Mouse (Mus musculus) midbrain, embryonic 12.5 days (tissue): ENCODE results near the gene Sh3rf1. TPM values are rescaled to one million over a fixed set of nuclear protein-coding genes. Genes with fewer than 3 reads are reported as not detected.

Experiments used
- ATAC-seq: fragments of 200-750 bp; cut with Nextera tagmentation; 2 replicates; pipeline ENCODE4 v1.8.0; 2017; ENCODE audit warnings: low read depth, moderate TSS enrichment, moderate library complexity; ENCODE audit not compliant: low FRiP score
- H3K27ac ChIP-seq: fragments of 300-500 bp; sonication (generic); replicated peaks from 2 replicates; pipeline ENCODE4 v1.5.1; 2016; ENCODE audit warnings: mild to moderate bottlenecking
- H3K27me3 ChIP-seq: fragments of 300-500 bp; sonication (generic); 2 replicates; pipeline ENCODE4 v1.6.1; 2016; ENCODE audit warnings: mild to moderate bottlenecking
- H3K36me3 ChIP-seq: fragments of 300-500 bp; sonication (generic); 2 replicates; pipeline ENCODE4 v1.6.1; 2016
- H3K4me1 ChIP-seq: fragments of 300-500 bp; sonication (generic); 2 replicates; pipeline ENCODE4 v1.6.1; 2016
- H3K4me2 ChIP-seq: fragments of 300-500 bp; sonication (generic); replicated peaks from 2 replicates; pipeline ENCODE4 v1.6.1; 2016; ENCODE audit warnings: mild to moderate bottlenecking, moderate library complexity
- H3K4me3 ChIP-seq: fragments of 300-500 bp; sonication (generic); 2 replicates; pipeline ENCODE4 v1.5.1; 2016; ENCODE audit warnings: mild to moderate bottlenecking
- H3K9ac ChIP-seq: fragments of 300-500 bp; sonication (generic); replicated peaks from 2 replicates; pipeline ENCODE4 v1.6.1; 2016; ENCODE audit warnings: mild to moderate bottlenecking, moderate library complexity
- H3K9me3 ChIP-seq: fragments of 300-500 bp; sonication (generic); 2 replicates; pipeline ENCODE4 v1.6.1; 2016; ENCODE audit warnings: mild to moderate bottlenecking
- WGBS: fragments of 180-500 bp; shearing (Covaris S2); methylation state at CpG from one replicate; pipeline ENCODE4 v1.1.7; 2016; 5-methylcytosine and 5-hydroxymethylcytosine counted together
- polyA plus RNA-seq: library from polyadenylated mRNA; unstranded; fragments of >200 nt; fragmentation: Nextera tagmentation; extraction: Ambion mirVana; gene quantifications from 2 replicates; pipeline ENCODE4 v1.2.1, GENCODE M21; 2016

Gene Sh3rf1
- polyA plus RNA-seq, 1 experiment from 2014 or later = 22.0 TPM

DNA sequence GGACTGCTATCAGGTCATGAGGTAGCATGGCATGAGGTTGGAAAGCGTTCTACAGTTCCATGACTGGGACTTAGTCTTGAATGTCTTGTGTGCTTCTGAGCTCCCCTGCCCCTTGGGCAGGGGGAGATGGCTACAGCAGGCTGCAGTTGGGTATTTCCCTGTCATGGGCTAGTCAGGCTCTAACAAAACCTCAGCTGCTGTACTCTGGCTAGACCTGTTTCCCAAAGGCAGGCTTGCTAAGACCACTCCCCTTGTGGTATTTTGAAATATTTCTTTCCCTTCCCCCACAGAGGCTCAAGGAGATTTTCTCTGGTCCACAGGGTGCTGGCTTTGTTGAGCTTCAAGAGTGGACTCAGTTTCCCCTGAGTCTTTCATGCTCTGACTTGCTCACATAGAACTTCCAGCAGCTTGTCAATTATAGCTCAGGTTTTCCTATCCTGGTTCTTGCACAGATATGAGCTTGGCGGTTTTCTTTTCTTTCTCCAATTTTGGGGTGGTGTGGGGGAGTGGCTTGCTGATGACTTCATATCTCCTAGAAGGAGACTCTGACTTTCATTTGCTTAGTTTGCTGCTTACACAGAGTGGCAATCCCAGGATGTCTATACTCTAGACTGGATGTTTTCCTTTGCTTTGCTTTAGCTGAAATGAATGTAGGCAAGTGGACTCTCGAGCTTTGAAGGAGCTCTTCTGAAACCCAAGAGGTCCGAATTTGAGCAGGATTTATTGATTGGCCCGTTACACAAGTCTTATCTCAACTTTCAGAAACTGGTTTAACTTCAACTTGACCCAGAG is 20.4 kb upstream of the Sh3rf1 start:
- Histone ChIP-seq H3K36me3 (no peaks in the 10 kb centered on the region), H3K27ac (no peak overlapping the region), H3K4me1 (no peaks in the 10 kb centered on the region; the same call in 1 of the 2 replicates), H3K9ac (no peak overlapping the region), H3K4me3 (no peak overlapping the region), H3K4me2 (no peak overlapping the region), H3K27me3 (no peaks in the 10 kb centered on the region), H3K9me3 (no peaks in the 10 kb centered on the region)
- no peak for ATAC-seq
- 86% methylated on average over 5 of the region's 5 CpGs for WGBS

DNA sequence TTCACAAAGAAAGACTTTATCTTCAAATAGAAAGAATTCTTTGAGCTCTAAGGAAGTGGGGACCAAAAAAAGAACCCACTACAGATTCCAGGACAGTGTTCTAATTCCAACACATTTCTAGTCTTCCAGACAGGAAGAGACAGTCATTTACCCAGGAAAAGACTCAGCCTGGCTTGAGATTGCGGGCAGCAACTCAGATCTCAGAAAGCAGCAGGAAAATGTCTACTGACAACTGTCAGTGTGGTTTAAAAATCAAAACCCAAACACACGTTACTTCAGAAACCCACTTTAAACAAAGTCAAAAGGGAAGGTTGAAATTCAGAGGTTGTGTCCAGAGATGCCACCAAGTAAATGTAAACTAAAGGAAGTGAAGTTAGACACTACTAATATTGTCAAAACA is 16.8 kb upstream of the Sh3rf1 start:
- no peak overlapping the region for H3K4me3 ChIP-seq
- no peaks in the 10 kb centered on the region for H3K9me3 ChIP-seq
- no peaks in the 10 kb centered on the region for H3K27me3 ChIP-seq
- WGBS = 86% methylated on average over 2 of the region's 2 CpGs
- H3K4me1 ChIP-seq = no peaks in the 10 kb centered on the region; the same call in 1 of the 2 replicates
- no peaks in the 10 kb centered on the region for H3K36me3 ChIP-seq
- H3K4me2 ChIP-seq = no peak overlapping the region
- no peak overlapping the region for H3K9ac ChIP-seq
- no peak overlapping the region for H3K27ac ChIP-seq
- no peak for ATAC-seq

GRCm38 (mm10) chr8:61207636-61208035 is 16.0 kb upstream of the Sh3rf1 start:
- Histone ChIP-seq H3K36me3 (no peaks in the 10 kb centered on the region), H3K9ac (no peak overlapping the region), H3K4me2 (no peak overlapping the region), H3K4me1 (no peaks in the 10 kb centered on the region; the same call in 1 of the 2 replicates), H3K9me3 (no peaks in the 10 kb centered on the region), H3K27ac (no peak overlapping the region), H3K4me3 (no peak overlapping the region), H3K27me3 (no peaks in the 10 kb centered on the region)
- WGBS = 54% methylated on average over 4 of the region's 4 CpGs
- no peak for ATAC-seq

GRCm38 (mm10) chr8:61208719-61209118 is 15.0 kb upstream of the Sh3rf1 start:
- H3K4me2 ChIP-seq = no peak overlapping the region
- WGBS = 86% methylated on average over 9 of the region's 9 CpGs
- H3K36me3 ChIP-seq = no peaks in the 10 kb centered on the region
- no peak overlapping the region for H3K4me3 ChIP-seq
- no peak for ATAC-seq
- no peaks in the 10 kb centered on the region; the same call in 1 of the 2 replicates for H3K4me1 ChIP-seq
- no peaks in the 10 kb centered on the region for H3K27me3 ChIP-seq
- no peak overlapping the region for H3K27ac ChIP-seq
- H3K9ac ChIP-seq = no peak overlapping the region
- H3K9me3 ChIP-seq = no peaks in the 10 kb centered on the region

DNA sequence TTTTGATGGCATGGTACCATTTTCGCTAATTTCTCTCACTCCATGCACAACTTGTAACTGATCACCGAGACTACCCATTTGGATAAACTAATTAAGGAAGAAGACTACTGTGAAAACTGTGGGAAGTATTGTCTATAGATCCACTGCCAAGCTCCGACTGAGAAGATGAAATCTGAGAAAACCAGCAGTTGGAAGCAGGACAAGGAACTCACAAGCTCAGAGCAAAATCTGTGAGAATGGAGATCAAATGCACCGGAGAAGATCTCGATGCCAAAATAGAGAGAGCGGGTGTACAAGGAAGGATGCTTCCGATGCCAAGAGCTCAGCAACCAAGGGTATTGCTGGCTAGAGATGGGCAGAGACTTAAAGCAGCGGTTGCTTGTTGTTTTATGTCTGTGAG is 12.8 kb upstream of the Sh3rf1 start:
- ATAC-seq = no peak
- Histone ChIP-seq H3K4me3 (no peak overlapping the region), H3K4me2 (no peak overlapping the region), H3K27ac (no peak overlapping the region), H3K27me3 (no peaks in the 10 kb centered on the region), H3K9ac (no peak overlapping the region), H3K4me1 (no peaks in the 10 kb centered on the region; the same call in 1 of the 2 replicates), H3K9me3 (no peaks in the 10 kb centered on the region), H3K36me3 (no peaks in the 10 kb centered on the region)
- WGBS = 89% methylated on average over 8 of the region's 8 CpGs

DNA sequence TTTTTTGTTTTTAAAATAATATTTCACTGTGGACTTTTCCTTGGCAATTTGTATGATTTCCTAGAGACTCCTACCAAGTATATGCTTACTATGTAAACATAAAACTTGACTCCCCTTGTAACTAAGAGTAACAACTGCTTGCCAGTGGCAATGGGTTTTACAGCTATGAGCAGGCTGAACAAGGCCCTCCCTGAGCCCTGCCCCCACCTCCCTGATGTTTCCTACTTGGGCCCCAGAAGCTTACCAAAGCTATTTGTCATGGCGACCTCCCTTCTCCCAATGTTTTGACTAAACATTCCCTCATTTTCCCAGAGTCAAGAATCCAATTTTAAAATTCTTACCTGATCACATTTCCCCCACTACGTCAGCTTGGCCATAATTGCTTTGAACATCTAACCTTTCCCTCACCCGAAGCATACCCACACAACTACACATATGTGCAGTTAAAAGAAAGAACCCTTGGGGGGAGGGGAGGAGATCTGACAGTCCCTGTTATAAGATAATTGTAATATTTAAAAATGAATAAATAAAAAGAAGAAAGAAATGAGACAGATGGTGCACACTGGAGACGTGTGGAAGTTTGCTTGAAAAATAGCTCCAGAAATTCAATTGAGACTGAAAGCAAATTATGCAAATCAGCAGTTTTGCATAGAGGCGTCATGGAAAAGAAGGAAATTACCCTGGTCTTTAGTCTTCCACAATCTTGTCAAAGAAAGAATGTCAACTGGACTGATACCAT is 8.4 kb upstream of the Sh3rf1 start:
- Histone ChIP-seq H3K4me2 (no peak overlapping the region), H3K27ac (no peak overlapping the region), H3K36me3 (no peaks in the 10 kb centered on the region), H3K9me3 (no peaks in the 10 kb centered on the region), H3K9ac (no peak overlapping the region), H3K27me3 (no peaks in the 10 kb centered on the region), H3K4me3 (no peak overlapping the region), H3K4me1 (no peaks in the 10 kb centered on the region)
- ATAC-seq = no peak
- 61% methylated on average over 5 of the region's 5 CpGs for WGBS

DNA sequence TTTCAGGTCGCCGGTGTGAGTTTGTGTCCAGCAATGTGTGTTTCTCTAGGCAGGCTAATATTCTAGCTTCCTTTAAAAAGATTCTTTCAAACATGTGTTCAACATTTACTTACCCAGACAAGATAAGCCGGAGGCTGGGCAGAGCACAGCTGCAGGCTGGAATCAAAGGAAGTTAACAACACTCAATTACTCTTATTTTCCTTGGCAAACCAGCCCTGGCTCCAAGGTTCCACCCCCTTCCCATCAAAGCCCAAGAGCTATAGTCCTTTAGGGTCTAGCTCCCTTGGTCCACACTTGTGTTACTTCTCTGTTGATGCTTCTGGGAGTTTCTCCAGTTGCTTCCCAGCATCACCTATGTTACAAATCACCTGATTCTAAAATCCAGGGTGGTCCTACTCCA is 6.7 kb upstream of the Sh3rf1 start:
- 68% methylated on average over 3 of the region's 3 CpGs for WGBS
- Histone ChIP-seq H3K9ac (no peak overlapping the region), H3K27me3 (no peaks in the 10 kb centered on the region), H3K27ac (no peak overlapping the region), H3K4me2 (no peak overlapping the region), H3K4me3 (no peak overlapping the region), H3K4me1 (no peaks in the 10 kb centered on the region), H3K36me3 (no peaks in the 10 kb centered on the region), H3K9me3 (no peaks in the 10 kb centered on the region)
- no peak for ATAC-seq

GRCm38 (mm10) chr8:61217426-61217825 is 6.2 kb upstream of the Sh3rf1 start:
- H3K4me3 ChIP-seq = no peak overlapping the region
- 87% methylated on average over 8 of the region's 8 CpGs for WGBS

GRCm38 (mm10) chr8:61218439-61218838 is 5.2 kb upstream of the Sh3rf1 start:
- no peak for ATAC-seq
- Histone ChIP-seq H3K4me2 (no peak overlapping the region), H3K27ac (no peak overlapping the region), H3K36me3 (no peaks in the 10 kb centered on the region), H3K9ac (no peak overlapping the region), H3K4me3 (no peak overlapping the region), H3K27me3 (no peaks in the 10 kb centered on the region), H3K9me3 (no peaks in the 10 kb centered on the region), H3K4me1 (no peaks in the 10 kb centered on the region)
- 92% methylated on average over 2 of the region's 2 CpGs for WGBS

More at GRCm38 (mm10) chr8:61217426-61217825, 6.2 kb upstream of the Sh3rf1 start:
- H3K9me3 ChIP-seq = no peaks in the 10 kb centered on the region
- H3K36me3 ChIP-seq = no peaks in the 10 kb centered on the region
- no peak overlapping the region for H3K27ac ChIP-seq
- no peak overlapping the region for H3K9ac ChIP-seq
- H3K4me1 ChIP-seq = no peaks in the 10 kb centered on the region
- no peak overlapping the region for H3K4me2 ChIP-seq
- H3K27me3 ChIP-seq = no peaks in the 10 kb centered on the region
- ATAC-seq = no peak

DNA sequence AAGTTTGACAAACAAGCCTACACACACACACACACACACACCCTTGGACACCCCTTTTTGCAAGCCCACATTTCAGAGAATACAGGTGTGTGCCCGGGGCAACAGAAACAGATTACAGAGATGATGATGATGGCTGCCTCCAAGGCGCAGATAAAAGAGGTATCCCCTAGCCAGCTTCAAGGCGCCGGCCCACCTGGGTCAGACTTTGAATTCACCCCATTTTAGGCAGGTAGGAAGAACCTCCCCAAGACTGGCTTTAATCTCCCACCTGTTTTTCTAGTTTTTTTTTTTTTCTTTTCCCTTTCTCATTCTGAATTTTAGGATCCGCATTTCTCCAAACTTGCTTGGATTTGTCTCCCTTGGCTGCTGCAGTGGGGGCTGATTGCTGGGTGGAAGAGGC is 389 bp upstream of the Sh3rf1 start:
- peak overlapping the region; percentile 72 for H3K4me2 ChIP-seq
- no peaks in the 10 kb centered on the region for H3K9me3 ChIP-seq
- no peak for ATAC-seq
- H3K4me1 ChIP-seq = peaks cover 32% of the 10 kb centered on the region
- peak overlapping the region; percentile 91 for H3K27ac ChIP-seq
- no peaks in the 10 kb centered on the region for H3K27me3 ChIP-seq
- H3K9ac ChIP-seq = peak overlapping the region; percentile 88
- WGBS = 28% methylated on average over 5 of the region's 5 CpGs
- H3K36me3 ChIP-seq = no peaks in the 10 kb centered on the region
- peak overlapping the region; percentile 82 for H3K4me3 ChIP-seq

DNA sequence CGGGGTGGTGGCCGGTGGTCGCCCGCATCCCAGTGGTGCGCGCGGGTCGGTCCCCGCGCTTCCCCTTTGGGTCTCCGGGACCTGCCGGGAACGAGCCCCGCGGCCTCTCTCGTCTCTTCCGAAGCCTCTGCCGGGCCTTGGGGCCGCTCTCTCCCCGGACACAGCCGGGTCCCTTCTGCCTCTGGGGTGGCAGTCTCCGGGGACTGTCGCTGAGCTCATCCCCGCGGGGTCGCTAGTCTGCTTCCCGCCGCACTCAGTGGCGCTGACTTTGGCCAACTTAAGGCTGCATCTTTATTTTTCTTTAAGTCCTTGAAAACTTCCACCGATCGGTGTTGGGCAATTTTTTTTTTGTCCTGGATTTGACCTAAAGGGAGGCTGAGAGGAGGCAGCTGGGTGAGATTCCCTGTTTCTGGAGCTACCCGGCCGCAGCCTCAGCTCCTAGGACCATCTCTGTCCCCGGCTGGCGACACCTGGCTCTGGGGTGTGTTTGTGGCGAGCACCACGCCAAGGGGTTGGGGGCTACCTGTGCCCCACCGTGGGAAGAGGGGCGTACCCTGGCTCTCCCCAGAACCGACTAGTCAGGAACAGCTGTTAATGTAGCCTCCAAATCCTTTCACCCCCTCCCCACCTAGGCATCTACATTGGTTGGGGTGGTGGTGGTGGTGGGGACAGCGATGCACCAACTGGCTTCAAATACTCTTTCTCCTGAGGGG is 864 bp downstream of the Sh3rf1 start:
- ATAC-seq = peak; percentile 70
- Histone ChIP-seq H3K9ac (peak overlapping the region; percentile 88), H3K4me2 (peak overlapping the region; percentile 72), H3K4me1 (peaks cover 42% of the 10 kb centered on the region), H3K27ac (peak overlapping the region; percentile 91), H3K36me3 (no peaks in the 10 kb centered on the region), H3K4me3 (peak overlapping the region; percentile 82), H3K9me3 (no peaks in the 10 kb centered on the region), H3K27me3 (no peaks in the 10 kb centered on the region)
- WGBS = 0% methylated on average over 34 of the region's 41 CpGs
